Mouse (Mus musculus): ENCODE data around the gene Pik3ip1. TPM values are rescaled to one million over a fixed set of nuclear protein-coding genes. Genes with fewer than 3 reads are reported as not detected.

Pik3ip1 gene
- polyA plus RNA-seq (2012; rRNA removed), result 8.5 and 12.6 TPM in 2 replicates

DNA sequence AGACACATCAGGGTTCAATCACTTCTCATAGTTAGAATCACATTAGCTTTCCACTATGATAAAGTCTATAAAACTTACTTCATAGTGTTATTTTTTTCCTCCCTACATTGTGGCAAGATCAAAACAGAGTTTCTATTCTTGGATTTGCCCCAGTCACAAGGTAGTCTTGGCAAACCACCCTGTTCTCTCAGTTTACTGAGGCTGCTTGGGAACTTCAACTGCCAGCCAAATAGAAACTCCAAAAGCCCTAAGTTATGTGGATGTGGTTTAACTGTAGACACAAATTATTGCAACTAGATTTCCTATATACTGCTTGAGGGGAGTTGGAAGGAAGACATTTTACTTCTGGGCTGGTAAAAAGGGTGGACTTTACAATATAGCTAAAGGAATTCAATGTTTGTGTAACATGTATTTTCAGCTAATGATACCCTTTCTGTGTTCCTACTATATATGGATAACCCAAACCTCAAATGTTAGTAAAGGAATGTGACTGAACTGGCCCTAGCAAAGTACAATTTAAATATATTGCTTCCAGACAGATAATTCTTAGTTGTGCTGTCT, at the start of gene Pik3ip1:
TSS of gene Pik3ip1 (plus strand) at position 511 of the 561 bp plus-strand sequence.
- Histone ChIP-seq H3K36me3 (ENCODE audit: control insufficient read depth, insufficient read depth, low read length) (no peaks in the 10 kb centered on the region), H3K4me3 (ENCODE audit: insufficient read depth, low read depth, low read length) (peak within 1 kb of the TSS; percentile 60), H3K27ac (ENCODE audit: insufficient read depth, low read depth, low read length) (peak within 1 kb of the TSS; percentile 89), H3K27me3 (replicated peaks; ENCODE audit: control insufficient read depth, insufficient read depth, low read length) (no peaks in the 10 kb centered on the region), H3K4me1 (ENCODE audit: control insufficient read depth, insufficient read depth, low read length) (peaks cover 9% of the 10 kb centered on the region; the same call in 1 of the 2 replicates)
- peak; percentile 33 for DNase-seq
- TF ChIP-seq POLR2A (IDR thresholded peaks at IDR 0.05; ENCODE audit: low read depth, low read length) (no peak), CTCF (conservative IDR thresholded peaks at IDR 0.05; ENCODE audit: insufficient read depth, insufficient read length, low read depth, low read length) (no peak)

- TF ChIP-seq CTCF (conservative IDR thresholded peaks at IDR 0.05; ENCODE audit: insufficient read depth, insufficient read length, low read depth, low read length) (no peak), POLR2A (IDR thresholded peaks at IDR 0.05; ENCODE audit: low read depth, low read length) (no peak)
- Histone ChIP-seq H3K36me3 (ENCODE audit: control insufficient read depth, insufficient read depth, low read length) (no peaks in the 10 kb centered on the region), H3K4me3 (ENCODE audit: insufficient read depth, low read depth, low read length) (no peak overlapping the region), H3K27ac (ENCODE audit: insufficient read depth, low read depth, low read length) (no peak overlapping the region), H3K4me1 (ENCODE audit: control insufficient read depth, insufficient read depth, low read length) (peaks cover 7% of the 10 kb centered on the region; the same call in 1 of the 2 replicates), H3K27me3 (replicated peaks; ENCODE audit: control insufficient read depth, insufficient read depth, low read length) (no peaks in the 10 kb centered on the region)
- 61% methylated on average over 6 of the region's 6 CpGs for WGBS
- DNase-seq, result no peak
These were observed 47.3 kb upstream of the Pik3ip1 start for GRCm38 (mm10) chr11:3282887-3283286.

GRCm38 (mm10) chr11:3283645-3284044, 46.6 kb upstream of the Pik3ip1 start:
- Histone ChIP-seq H3K36me3 (ENCODE audit: control insufficient read depth, insufficient read depth, low read length) (no peaks in the 10 kb centered on the region), H3K27me3 (replicated peaks; ENCODE audit: control insufficient read depth, insufficient read depth, low read length) (no peaks in the 10 kb centered on the region), H3K4me1 (ENCODE audit: control insufficient read depth, insufficient read depth, low read length) (peaks cover 8% of the 10 kb centered on the region; the same call in 1 of the 2 replicates), H3K27ac (ENCODE audit: insufficient read depth, low read depth, low read length) (no peak overlapping the region), H3K4me3 (ENCODE audit: insufficient read depth, low read depth, low read length) (no peak overlapping the region)
- WGBS, result 95% methylated on average over 6 of the region's 6 CpGs
- no peak for TF ChIP-seq POLR2A (IDR thresholded peaks at IDR 0.05; ENCODE audit: low read depth, low read length)
- no peak for TF ChIP-seq CTCF (conservative IDR thresholded peaks at IDR 0.05; ENCODE audit: insufficient read depth, insufficient read length, low read depth, low read length)
- no peak for DNase-seq

DNA sequence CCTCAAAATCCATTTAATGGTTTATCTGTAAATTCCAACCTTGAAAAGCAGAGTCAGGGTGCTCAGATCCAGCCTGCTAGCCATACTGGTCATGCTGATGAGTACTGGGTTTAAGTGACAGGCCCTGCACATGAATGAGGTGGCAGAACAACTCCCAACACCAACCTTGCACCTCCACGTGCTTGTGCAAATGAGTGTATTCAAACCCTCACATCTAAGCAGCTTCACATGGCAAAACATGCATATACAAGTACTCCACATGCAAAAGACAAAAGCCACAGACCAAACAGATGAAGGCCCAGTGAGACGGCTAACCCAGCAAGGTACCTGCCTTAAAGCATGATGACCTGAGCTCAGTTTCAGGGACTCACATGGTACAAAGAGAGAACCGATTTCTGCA, 44.3 kb upstream of the Pik3ip1 start:
- DNase-seq, result no peak
- peaks cover 9% of the 10 kb centered on the region; the same call in 1 of the 2 replicates for H3K4me1 ChIP-seq (ENCODE audit: control insufficient read depth, insufficient read depth, low read length)
- H3K36me3 ChIP-seq (ENCODE audit: control insufficient read depth, insufficient read depth, low read length), result no peaks in the 10 kb centered on the region
- H3K27ac ChIP-seq (ENCODE audit: insufficient read depth, low read depth, low read length), result no peak overlapping the region
- H3K27me3 ChIP-seq (replicated peaks; ENCODE audit: control insufficient read depth, insufficient read depth, low read length), result no peaks in the 10 kb centered on the region
- WGBS, result 90% methylated on average over 3 of the region's 3 CpGs
- TF ChIP-seq CTCF (conservative IDR thresholded peaks at IDR 0.05; ENCODE audit: insufficient read depth, insufficient read length, low read depth, low read length), result no peak
- TF ChIP-seq POLR2A (IDR thresholded peaks at IDR 0.05; ENCODE audit: low read depth, low read length), result no peak
- H3K4me3 ChIP-seq (ENCODE audit: insufficient read depth, low read depth, low read length), result no peak overlapping the region

GRCm38 (mm10) chr11:3287131-3287530, 43.1 kb upstream of the Pik3ip1 start:
- peak overlapping the region; percentile 98; the same call in 1 of the 2 replicates for H3K27ac ChIP-seq (ENCODE audit: insufficient read depth, low read depth, low read length)
- WGBS, result 40% methylated on average over 6 of the region's 6 CpGs
- H3K36me3 ChIP-seq (ENCODE audit: control insufficient read depth, insufficient read depth, low read length), result no peaks in the 10 kb centered on the region
- H3K27me3 ChIP-seq (replicated peaks; ENCODE audit: control insufficient read depth, insufficient read depth, low read length), result no peaks in the 10 kb centered on the region
- peak; percentile 47 for DNase-seq
- TF ChIP-seq POLR2A (IDR thresholded peaks at IDR 0.05; ENCODE audit: low read depth, low read length), result no peak
- TF ChIP-seq CTCF (conservative IDR thresholded peaks at IDR 0.05; ENCODE audit: insufficient read depth, insufficient read length, low read depth, low read length), result no peak
- no peak overlapping the region for H3K4me3 ChIP-seq (ENCODE audit: insufficient read depth, low read depth, low read length)
- peaks cover 18% of the 10 kb centered on the region for H3K4me1 ChIP-seq (ENCODE audit: control insufficient read depth, insufficient read depth, low read length)

- DNase-seq, result peak; percentile 76
- Histone ChIP-seq H3K36me3 (ENCODE audit: control insufficient read depth, insufficient read depth, low read length) (no peaks in the 10 kb centered on the region), H3K4me3 (ENCODE audit: insufficient read depth, low read depth, low read length) (no peak overlapping the region), H3K27ac (ENCODE audit: insufficient read depth, low read depth, low read length) (peak overlapping the region; percentile 98), H3K4me1 (ENCODE audit: control insufficient read depth, insufficient read depth, low read length) (peaks cover 18% of the 10 kb centered on the region), H3K27me3 (replicated peaks; ENCODE audit: control insufficient read depth, insufficient read depth, low read length) (no peaks in the 10 kb centered on the region)
- 37% methylated on average over 5 of the region's 5 CpGs for WGBS
- TF ChIP-seq POLR2A (IDR thresholded peaks at IDR 0.05; ENCODE audit: low read depth, low read length), result no peak
- no peak for TF ChIP-seq CTCF (conservative IDR thresholded peaks at IDR 0.05; ENCODE audit: insufficient read depth, insufficient read length, low read depth, low read length)
These were observed 42.3 kb upstream of the Pik3ip1 start for GRCm38 (mm10) chr11:3287921-3288320.

DNA sequence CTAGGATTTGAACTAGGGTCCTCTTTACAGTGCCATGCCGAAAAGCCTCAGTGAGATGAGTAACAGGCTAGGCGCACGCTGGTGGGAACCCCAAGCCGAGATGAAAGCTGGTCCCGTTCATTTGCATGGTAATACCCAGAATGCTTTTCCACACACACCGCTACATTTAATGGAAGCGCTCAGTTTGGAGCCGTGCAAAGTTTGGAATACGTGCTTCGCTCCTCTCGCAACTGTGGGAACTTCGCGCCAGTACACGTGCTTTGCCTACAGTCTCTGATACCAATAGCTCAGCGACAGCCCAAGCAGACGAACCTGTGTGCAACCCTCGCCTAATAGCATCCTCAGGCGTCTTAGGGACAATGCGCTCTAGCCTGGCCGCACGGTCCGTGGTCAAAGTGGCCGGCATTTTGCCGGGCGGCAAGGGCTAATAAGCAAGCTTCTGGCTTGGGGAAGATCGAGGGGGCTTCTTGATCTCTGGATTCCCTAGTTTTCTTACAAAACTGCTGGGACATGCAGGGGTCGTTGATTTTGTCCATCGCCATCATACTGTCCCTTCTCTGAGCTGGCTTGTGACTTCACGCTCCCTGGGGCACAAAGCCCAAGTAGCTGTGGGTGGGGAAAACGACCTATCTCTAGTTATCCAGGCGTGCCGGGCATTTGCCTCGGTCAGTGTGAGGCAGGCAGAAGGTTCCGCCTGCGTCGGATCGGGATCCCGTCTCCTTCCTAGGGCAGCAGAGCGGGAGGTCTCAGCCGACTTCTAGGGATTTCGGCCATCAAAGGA, 41.5 kb upstream of the Pik3ip1 start, which contains the start of gene Patz1:
TSS of gene Patz1 (plus strand) at position 354 of the 781 bp plus-strand sequence.
- H3K4me1 ChIP-seq (ENCODE audit: control insufficient read depth, insufficient read depth, low read length), result peaks cover 18% of the 10 kb centered on the region
- peaks cover 3% of the 10 kb centered on the region; the same call in 1 of the 2 replicates for H3K36me3 ChIP-seq (ENCODE audit: control insufficient read depth, insufficient read depth, low read length)
- TF ChIP-seq CTCF (conservative IDR thresholded peaks at IDR 0.05; ENCODE audit: insufficient read depth, insufficient read length, low read depth, low read length), result no peak
- peak; percentile 61 for TF ChIP-seq POLR2A (IDR thresholded peaks at IDR 0.05; ENCODE audit: low read depth, low read length)
- H3K27me3 ChIP-seq (replicated peaks; ENCODE audit: control insufficient read depth, insufficient read depth, low read length), result no peaks in the 10 kb centered on the region
- H3K27ac ChIP-seq (ENCODE audit: insufficient read depth, low read depth, low read length), result peak within 1 kb of the TSS; percentile 98
- under 1% methylated on average over 41 of the region's 41 CpGs for WGBS
- peak within 1 kb of the TSS; percentile 92 for H3K4me3 ChIP-seq (ENCODE audit: insufficient read depth, low read depth, low read length)
- DNase-seq, result peak; percentile 75

Data from kidney, adult 2 months (tissue).